Mouse (Mus musculus) heart, embryonic 11.5 days (tissue): Measurements from ENCODE around the gene Fadd. TPM values are rescaled to one million over a fixed set of nuclear protein-coding genes. Genes with fewer than 3 reads are reported as not detected.

ENCODE experiments used
- ATAC-seq: fragments of 200-750 bp; cut with Nextera tagmentation; replicated peaks from 2 replicates; pipeline ENCODE4 v1.8.0; 2017; ENCODE audit warnings: moderate library complexity; ENCODE audit not compliant: insufficient number of reproducible peaks, low FRiP score, low TSS enrichment
- H3K27ac ChIP-seq: fragments of 300-500 bp; sonication (generic); 2 replicates; pipeline ENCODE4 v1.5.1; 2014; ENCODE audit warnings: mild to moderate bottlenecking, low read depth, low read length
- H3K27me3 ChIP-seq: fragments of 300-500 bp; sonication (generic); 2 replicates; pipeline ENCODE4 v1.6.1; 2014; ENCODE audit warnings: mild to moderate bottlenecking, low read length, mixed read lengths; ENCODE audit not compliant: control insufficient read depth, insufficient read depth
- H3K36me3 ChIP-seq: fragments of 300-500 bp; sonication (generic); 2 replicates; pipeline ENCODE4 v1.6.1; 2014; ENCODE audit warnings: mild to moderate bottlenecking, low read length, moderate library complexity, mixed read lengths; ENCODE audit not compliant: control insufficient read depth, insufficient read depth
- H3K4me1 ChIP-seq: fragments of 300-500 bp; sonication (generic); 2 replicates; pipeline ENCODE4 v1.6.1; 2014; ENCODE audit warnings: low read length; ENCODE audit not compliant: control insufficient read depth, insufficient read depth
- H3K4me2 ChIP-seq: fragments of 300-500 bp; sonication (generic); 2 replicates; pipeline ENCODE4 v1.6.1; 2014; ENCODE audit warnings: mild to moderate bottlenecking, moderate library complexity
- H3K4me3 ChIP-seq: fragments of 300-500 bp; sonication (generic); 2 replicates; pipeline ENCODE4 v1.5.1; 2014; ENCODE audit warnings: low read depth, low read length
- H3K9ac ChIP-seq: fragments of 300-500 bp; sonication (generic); 2 replicates; pipeline ENCODE4 v1.6.1; 2014; ENCODE audit warnings: mild to moderate bottlenecking, low read depth, low read length, moderate library complexity
- H3K9me3 ChIP-seq: fragments of 300-500 bp; sonication (generic); replicated peaks from 2 replicates; pipeline ENCODE4 v1.6.1; 2016; ENCODE audit warnings: low read length; ENCODE audit not compliant: control insufficient read depth
- WGBS: fragments of 180-500 bp; shearing (Covaris S2); extraction: QIAGEN DNeasy Blood & Tissue Kit; methylation state at CpG from one replicate; pipeline ENCODE4 v1.1.7; 2014; ENCODE audit not compliant: insufficient replicate concordance; 5-methylcytosine and 5-hydroxymethylcytosine counted together
- polyA plus RNA-seq: library from polyadenylated mRNA; unstranded; fragments of >200 nt; fragmentation: Nextera tagmentation; extraction: Ambion mirVana; gene quantifications from 2 replicates; pipeline ENCODE4 v1.2.1, GENCODE M21; 2014

Gene Fadd
- polyA plus RNA-seq, 1 experiment from 2014 or later: 12.0 TPM

- no peak for ATAC-seq
- Histone ChIP-seq H3K4me3 (no peak overlapping the region), H3K9ac (no peak overlapping the region), H3K27ac (no peak overlapping the region), H3K4me1 (peaks cover 8% of the 10 kb centered on the region; the same call in 1 of the 2 replicates), H3K4me2 (no peak overlapping the region), H3K27me3 (no peaks in the 10 kb centered on the region), H3K36me3 (no peaks in the 10 kb centered on the region), H3K9me3 (no peaks in the 10 kb centered on the region)
- 72% methylated on average over 4 of the region's 4 CpGs for WGBS
These were observed 30.6 kb upstream of the Fadd start for GRCm38 (mm10) chr7:144612829-144613228.

- H3K36me3 ChIP-seq: no peaks in the 10 kb centered on the region
- H3K27me3 ChIP-seq: no peaks in the 10 kb centered on the region
- peaks cover 8% of the 10 kb centered on the region; the same call in 1 of the 2 replicates for H3K4me1 ChIP-seq
- no peak for ATAC-seq
- H3K27ac ChIP-seq: no peak overlapping the region
- no peaks in the 10 kb centered on the region for H3K9me3 ChIP-seq
- H3K9ac ChIP-seq: no peak overlapping the region
- no peak overlapping the region for H3K4me3 ChIP-seq
- no peak overlapping the region for H3K4me2 ChIP-seq
- 74% methylated on average over 4 of the region's 4 CpGs for WGBS
These were observed 30.1 kb upstream of the Fadd start for GRCm38 (mm10) chr7:144612351-144612750.

- H3K4me1 ChIP-seq: peaks cover 8% of the 10 kb centered on the region; the same call in 1 of the 2 replicates
- no peaks in the 10 kb centered on the region for H3K36me3 ChIP-seq
- ATAC-seq: no peak
- no peak overlapping the region for H3K27ac ChIP-seq
- H3K4me3 ChIP-seq: no peak overlapping the region
- H3K9me3 ChIP-seq: no peaks in the 10 kb centered on the region
- H3K9ac ChIP-seq: no peak overlapping the region
- WGBS: 84% methylated on average over 16 of the region's 16 CpGs
- H3K4me2 ChIP-seq: no peak overlapping the region
- H3K27me3 ChIP-seq: no peaks in the 10 kb centered on the region
These were observed 29.3 kb upstream of the Fadd start for GRCm38 (mm10) chr7:144611595-144611994.

GRCm38 (mm10) chr7:144609568-144609967 lies 27.3 kb upstream of the Fadd start:
- no peak for ATAC-seq
- Histone ChIP-seq H3K4me1 (no peaks in the 10 kb centered on the region), H3K27me3 (no peaks in the 10 kb centered on the region), H3K36me3 (no peaks in the 10 kb centered on the region), H3K9me3 (no peaks in the 10 kb centered on the region), H3K27ac (no peak overlapping the region), H3K4me3 (no peak overlapping the region), H3K9ac (no peak overlapping the region), H3K4me2 (no peak overlapping the region)
- 77% methylated on average over 7 of the region's 7 CpGs for WGBS

GRCm38 (mm10) chr7:144607862-144608261 lies 25.6 kb upstream of the Fadd start:
- Histone ChIP-seq H3K27ac (no peak overlapping the region), H3K27me3 (no peaks in the 10 kb centered on the region), H3K4me3 (no peak overlapping the region), H3K9ac (no peak overlapping the region), H3K36me3 (no peaks in the 10 kb centered on the region), H3K4me2 (no peak overlapping the region), H3K4me1 (no peaks in the 10 kb centered on the region), H3K9me3 (no peaks in the 10 kb centered on the region)
- ATAC-seq: no peak
- WGBS: 83% methylated on average over 15 of the region's 15 CpGs

GRCm38 (mm10) chr7:144604735-144605134 lies 22.5 kb upstream of the Fadd start:
- H3K27ac ChIP-seq: no peak overlapping the region
- no peak for ATAC-seq
- H3K4me2 ChIP-seq: no peak overlapping the region
- no peak overlapping the region for H3K4me3 ChIP-seq
- H3K4me1 ChIP-seq: no peaks in the 10 kb centered on the region
- WGBS: 49% methylated on average over 4 of the region's 4 CpGs
- no peak overlapping the region for H3K9ac ChIP-seq
- H3K27me3 ChIP-seq: no peaks in the 10 kb centered on the region
- H3K36me3 ChIP-seq: no peaks in the 10 kb centered on the region
- no peaks in the 10 kb centered on the region for H3K9me3 ChIP-seq

- no peak for ATAC-seq
- H3K4me3 ChIP-seq: no peak overlapping the region
- no peaks in the 10 kb centered on the region for H3K27me3 ChIP-seq
- H3K36me3 ChIP-seq: no peaks in the 10 kb centered on the region
- 90% methylated on average over 2 of the region's 2 CpGs for WGBS
- H3K4me2 ChIP-seq: no peak overlapping the region
- no peaks in the 10 kb centered on the region for H3K9me3 ChIP-seq
- no peaks in the 10 kb centered on the region for H3K4me1 ChIP-seq
- H3K27ac ChIP-seq: no peak overlapping the region
- no peak overlapping the region for H3K9ac ChIP-seq
These were observed 22.0 kb upstream of the Fadd start for GRCm38 (mm10) chr7:144604291-144604690.

GRCm38 (mm10) chr7:144600333-144600900 lies 18.2 kb upstream of the Fadd start:
- no peaks in the 10 kb centered on the region for H3K36me3 ChIP-seq
- H3K27me3 ChIP-seq: no peaks in the 10 kb centered on the region
- no peak for ATAC-seq
- H3K4me2 ChIP-seq: no peak overlapping the region
- H3K9ac ChIP-seq: no peak overlapping the region
- H3K4me1 ChIP-seq: no peaks in the 10 kb centered on the region
- no peak overlapping the region for H3K4me3 ChIP-seq
- 66% methylated on average over 6 of the region's 6 CpGs for WGBS
- H3K9me3 ChIP-seq: no peaks in the 10 kb centered on the region
- H3K27ac ChIP-seq: no peak overlapping the region

GRCm38 (mm10) chr7:144589508-144589907 lies 7.2 kb upstream of the Fadd start:
- Histone ChIP-seq H3K4me2 (no peak overlapping the region), H3K4me1 (no peaks in the 10 kb centered on the region), H3K27me3 (peaks cover 6% of the 10 kb centered on the region; the same call in 1 of the 2 replicates), H3K9ac (no peak overlapping the region), H3K4me3 (no peak overlapping the region), H3K27ac (no peak overlapping the region), H3K9me3 (no peaks in the 10 kb centered on the region), H3K36me3 (no peaks in the 10 kb centered on the region)
- no peak for ATAC-seq
- 79% methylated on average over 3 of the region's 3 CpGs for WGBS
